Mouse (Mus musculus) activated CD4-positive, CD25-positive, alpha-beta regulatory T cell, adult 4 months (primary cell): ENCODE measurements around the gene Pigx. TPM values are rescaled to one million over a fixed set of nuclear protein-coding genes. Genes with fewer than 3 reads are reported as not detected.

ENCODE experiments used
- ATAC-seq: one replicate; pipeline ENCODE4 v1.8.0; 2017
- polyA plus RNA-seq, 2 experiments: library from polyadenylated mRNA; unstranded; fragments of 100-300 nt; shearing (Covaris generic); gene quantifications; one replicate each; pipeline ENCODE4 v1.2.1; 2017

Pigx gene
- polyA plus RNA-seq, 2 experiments from 2014 or later, result 138 to 151 TPM

DNA sequence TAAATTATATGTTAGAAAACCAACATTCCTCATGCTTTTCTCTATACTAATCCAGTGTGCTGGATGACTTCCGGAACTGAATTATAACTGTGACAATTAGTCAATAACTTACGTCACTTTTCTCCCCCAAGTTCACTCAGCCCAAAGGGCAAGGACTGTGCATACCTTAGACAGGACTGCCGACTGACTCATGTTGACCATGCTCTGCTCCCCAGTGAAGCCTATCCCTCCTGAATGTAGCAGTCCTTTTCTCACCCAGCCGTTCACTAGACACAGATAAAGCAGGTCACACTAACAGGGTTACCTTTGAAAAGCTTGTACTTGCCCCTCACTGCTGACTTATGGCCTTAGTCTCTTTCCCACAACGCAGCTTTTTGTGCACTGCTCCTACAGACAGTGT, 40.7 kb downstream of the Pigx start:
- ATAC-seq, result no peak

DNA sequence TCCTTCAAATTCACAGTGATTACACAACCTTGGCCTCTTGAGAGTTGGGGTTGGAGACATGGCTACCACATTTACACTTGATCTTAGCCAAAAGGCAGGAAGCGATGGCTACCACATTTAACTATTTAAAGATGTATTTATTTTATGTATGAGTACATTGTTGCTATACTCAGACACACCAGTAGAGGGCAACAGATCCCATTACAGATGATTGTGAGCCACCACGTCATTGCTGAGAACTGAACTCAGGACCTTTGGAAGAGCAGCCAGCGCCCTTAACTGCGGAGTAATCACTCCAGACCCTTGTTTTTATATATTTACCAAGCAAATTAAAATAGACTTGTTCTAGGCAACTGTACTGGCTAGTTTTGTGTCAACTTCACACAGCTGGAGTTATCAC, 57.2 kb downstream of the Pigx start:
- ATAC-seq, result no peak

Other genes starting within 250 kb of the Pigx start
- gene Meltf, start 220.9 kb downstream of the Pigx start, polyA plus RNA-seq, result not detected
- under 1 TPM; 0.44 to 0.64 TPM for gene Pigz, start 165.9 kb downstream of the Pigx start, polyA plus RNA-seq
- 1 to 10 TPM; 5.5 to 7.3 TPM for gene 0610012G03Rik, start 151.2 kb downstream of the Pigx start, polyA plus RNA-seq
- 10 to 100 TPM; 32.3 to 38.7 TPM for gene Ncbp2, start 151.2 kb downstream of the Pigx start, polyA plus RNA-seq
- 1 to 10 TPM; 9.4 to 9.5 TPM for gene Senp5, start 96.5 kb downstream of the Pigx start, polyA plus RNA-seq
- 10 to 100 TPM; 67.6 to 72.8 TPM for gene Pak2, start 20.4 kb downstream of the Pigx start, polyA plus RNA-seq
- 10 to 100 TPM; 35.3 to 39.2 TPM for gene Cep19, start 60 bp upstream of the Pigx start, polyA plus RNA-seq
- gene Nrros, start 65.9 kb upstream of the Pigx start, polyA plus RNA-seq, result 10 to 100 TPM; 65.3 to 71.7 TPM
- gene Bex6, start 80.1 kb upstream of the Pigx start, polyA plus RNA-seq, result not detected
- gene Fbxo45, start 147.4 kb upstream of the Pigx start, polyA plus RNA-seq, result 1 to 10 TPM; 3.5 to 4.2 TPM
- gene Wdr53, start 147.5 kb upstream of the Pigx start, polyA plus RNA-seq, result 10 to 100 TPM; 12.5 to 16.2 TPM
- gene Smco1, start 171.7 kb upstream of the Pigx start, polyA plus RNA-seq, result not detected
- gene Rnf168, start 177.7 kb upstream of the Pigx start, polyA plus RNA-seq, result 10 to 100 TPM; 10.1 to 12.7 TPM
- gene Ubxn7, start 232.5 kb upstream of the Pigx start, polyA plus RNA-seq, result 10 to 100 TPM; 14.2 to 16.1 TPM